Mouse (Mus musculus) kidney, postnatal 0 days (tissue): ENCODE measurements around the gene Apod. TPM values are rescaled to one million over a fixed set of nuclear protein-coding genes. Genes with fewer than 3 reads are reported as not detected.
"Not testable (repeated sequence)": the region's sequence is repeated elsewhere in the genome, so short reads cannot be mapped to it uniquely, and the experiment has no call there.

ENCODE experiments used
- ATAC-seq: fragments of 200-750 bp; cut with Nextera tagmentation; replicated peaks from 2 replicates; pipeline ENCODE4 v1.8.0; 2017; ENCODE audit warnings: low read depth, moderate number of reproducible peaks, moderate TSS enrichment, moderate library complexity; ENCODE audit not compliant: low FRiP score
- DNase-seq: peaks from one replicate; pipeline ENCODE4 v3.0.0-alpha.2; 2016; ENCODE audit warnings: low spot score
- H3K27ac ChIP-seq: fragments of 300-500 bp; sonication (generic); 2 replicates; pipeline ENCODE4 v1.5.1; 2014; ENCODE audit warnings: mild to moderate bottlenecking
- H3K27me3 ChIP-seq: fragments of 300-500 bp; sonication (generic); 2 replicates; pipeline ENCODE4 v1.6.1; 2014; ENCODE audit warnings: low read length, mixed read lengths; ENCODE audit not compliant: insufficient read depth
- H3K36me3 ChIP-seq: fragments of 300-500 bp; sonication (generic); 2 replicates; pipeline ENCODE4 v1.6.1; 2014; ENCODE audit warnings: low read length, mixed read lengths; ENCODE audit not compliant: insufficient read depth
- H3K4me1 ChIP-seq: fragments of 300-500 bp; sonication (generic); replicated peaks from 2 replicates; pipeline ENCODE4 v1.6.1; 2014; ENCODE audit warnings: antibody characterized with exemption, low read length, mixed read lengths; ENCODE audit not compliant: insufficient read depth
- H3K4me2 ChIP-seq: fragments of 300-500 bp; sonication (generic); 2 replicates; pipeline ENCODE4 v1.6.1; 2014; ENCODE audit warnings: mild to moderate bottlenecking, low read length, moderate library complexity, mixed read lengths
- H3K4me3 ChIP-seq: fragments of 300-500 bp; sonication (generic); replicated peaks from 2 replicates; pipeline ENCODE4 v1.5.1; 2014; ENCODE audit warnings: low read depth, low read length
- H3K9ac ChIP-seq: fragments of 300-500 bp; sonication (generic); 2 replicates; pipeline ENCODE4 v1.6.1; 2014; ENCODE audit warnings: low read depth, low read length
- H3K9me3 ChIP-seq: fragments of 300-500 bp; sonication (generic); replicated peaks from 2 replicates; pipeline ENCODE4 v1.6.1; 2016; ENCODE audit warnings: low read length, inconsistent platforms, mixed read lengths
- CTCF ChIP-seq: IDR thresholded peaks from 2 replicates; pipeline ENCODE4 v1.5.1; 2016; ENCODE audit warnings: antibody characterized with exemption, low read depth, mild to moderate bottlenecking, moderate library complexity
- WGBS: fragments of 180-500 bp; shearing (Covaris S2); extraction: QIAGEN DNeasy Blood & Tissue Kit; methylation state at CpG from one replicate; pipeline ENCODE4 v1.1.7; 2014; 5-methylcytosine and 5-hydroxymethylcytosine counted together
- polyA plus RNA-seq: library from polyadenylated mRNA; unstranded; fragments of >200 nt; fragmentation: Nextera tagmentation; extraction: Ambion mirVana; gene quantifications from 2 replicates; pipeline ENCODE4 v1.2.1, GENCODE M21; 2015

Apod gene
- polyA plus RNA-seq, 1 experiment from 2014 or later = 1.9 TPM

- DNase-seq (peak; percentile 88), ATAC-seq (peak; percentile 40; the same call in 1 of the 2 replicates)
- H3K4me2 ChIP-seq = no peak overlapping the region
- H3K4me3 ChIP-seq = no peak overlapping the region
- H3K9me3 ChIP-seq = no peaks in the 10 kb centered on the region
- TF ChIP-seq CTCF = no peak
- no peak overlapping the region for H3K9ac ChIP-seq
- H3K27ac ChIP-seq = peak overlapping the region; percentile 67
- H3K36me3 ChIP-seq = no peaks in the 10 kb centered on the region
- no peaks in the 10 kb centered on the region for H3K27me3 ChIP-seq
- H3K4me1 ChIP-seq = no peaks in the 10 kb centered on the region
- WGBS = 21% methylated on average over 8 of the region's 8 CpGs
Measured at GRCm38 (mm10) chr16:31326679-31327078, 12.1 kb upstream of the Apod start.

- Histone ChIP-seq H3K36me3 (no peaks in the 10 kb centered on the region), H3K9me3 (no peaks in the 10 kb centered on the region), H3K27me3 (no peaks in the 10 kb centered on the region), H3K27ac (peak overlapping the region; percentile 67), H3K4me1 (no peaks in the 10 kb centered on the region), H3K4me2 (no peak overlapping the region), H3K4me3 (no peak overlapping the region), H3K9ac (no peak overlapping the region)
- ATAC-seq (0 out of 2 replicates have a peak, but pooled peaks have one; percentile 17), DNase-seq (peak; percentile 79)
- TF ChIP-seq CTCF = no peak
- whole genome bisulfite sequencing = 29% methylated on average over 5 of the region's 5 CpGs
Measured at GRCm38 (mm10) chr16:31325966-31326365, 11.4 kb upstream of the Apod start.

- DNase-seq = no peak
- TF ChIP-seq CTCF = no peak
- WGBS = 95% methylated on average over 14 of the region's 14 CpGs
- Histone ChIP-seq H3K27ac (no peak overlapping the region), H3K9ac (no peak overlapping the region), H3K4me2 (no peak overlapping the region), H3K4me1 (no peaks in the 10 kb centered on the region), H3K9me3 (no peaks in the 10 kb centered on the region), H3K27me3 (no peaks in the 10 kb centered on the region), H3K36me3 (no peaks in the 10 kb centered on the region), H3K4me3 (no peak overlapping the region)
- ATAC-seq = no peak
Measured at GRCm38 (mm10) chr16:31325120-31325519, 10.5 kb upstream of the Apod start.

GRCm38 (mm10) chr16:31321501-31321900, 6.9 kb upstream of the Apod start:
- H3K4me2 ChIP-seq = no peak overlapping the region
- no peaks in the 10 kb centered on the region for H3K27me3 ChIP-seq
- no peaks in the 10 kb centered on the region for H3K4me1 ChIP-seq
- no peaks in the 10 kb centered on the region for H3K36me3 ChIP-seq
- no peak for TF ChIP-seq CTCF
- H3K4me3 ChIP-seq = no peak overlapping the region
- 82% methylated on average over 4 of the region's 4 CpGs for WGBS
- H3K27ac ChIP-seq = no peak overlapping the region
- ATAC-seq (no peak), DNase-seq (no peak)
- H3K9me3 ChIP-seq = no peaks in the 10 kb centered on the region
- H3K9ac ChIP-seq = no peak overlapping the region

- no peaks in the 10 kb centered on the region for H3K4me1 ChIP-seq
- H3K27ac ChIP-seq = no peak overlapping the region
- TF ChIP-seq CTCF = no peak
- no peaks in the 10 kb centered on the region for H3K9me3 ChIP-seq
- WGBS = 86% methylated on average over 7 of the region's 7 CpGs
- no peak overlapping the region for H3K9ac ChIP-seq
- H3K4me3 ChIP-seq = no peak overlapping the region
- DNase-seq (no peak), ATAC-seq (no peak)
- H3K4me2 ChIP-seq = no peak overlapping the region
- no peaks in the 10 kb centered on the region for H3K27me3 ChIP-seq
- no peaks in the 10 kb centered on the region for H3K36me3 ChIP-seq
Measured at GRCm38 (mm10) chr16:31320954-31321353, 6.3 kb upstream of the Apod start.

- ATAC-seq, H3K9ac ChIP-seq, H3K9me3 ChIP-seq, H3K4me2 ChIP-seq, H3K4me1 ChIP-seq, H3K36me3 ChIP-seq, H3K4me3 ChIP-seq, DNase-seq, H3K27me3 ChIP-seq: not testable (repeated sequence)
- 67% methylated on average over 3 of the region's 3 CpGs for WGBS
- H3K27ac ChIP-seq = peak overlapping the region; percentile 73
- peak; percentile 29; the same call in 1 of the 2 replicates for TF ChIP-seq CTCF
Measured at GRCm38 (mm10) chr16:31319723-31320122, 5.1 kb upstream of the Apod start.

GRCm38 (mm10) chr16:31319316-31319715, 4.7 kb upstream of the Apod start:
- Histone ChIP-seq H3K27me3 (no peaks in the 10 kb centered on the region), H3K4me2 (no peak overlapping the region), H3K27ac (peak overlapping the region; percentile 73), H3K36me3 (no peaks in the 10 kb centered on the region), H3K9me3 (no peaks in the 10 kb centered on the region), H3K9ac (no peak overlapping the region), H3K4me3 (no peak overlapping the region), H3K4me1 (no peaks in the 10 kb centered on the region)
- ATAC-seq = no peak
- peak; percentile 59 for DNase-seq
- TF ChIP-seq CTCF = no peak
- WGBS = 60% methylated on average over 4 of the region's 4 CpGs
